Mouse (Mus musculus) hindbrain, embryonic 16.5 days (tissue): ENCODE data around the gene Fcgr2b. TPM values are rescaled to one million over a fixed set of nuclear protein-coding genes. Genes with fewer than 3 reads are reported as not detected.

Experiments used
- ATAC-seq: fragments of 200-750 bp; cut with Nextera tagmentation; 2 replicates; pipeline ENCODE4 v1.8.0; 2017; ENCODE audit warnings: moderate TSS enrichment, moderate library complexity
- H3K27ac ChIP-seq: fragments of 300-500 bp; sonication (generic); 2 replicates; pipeline ENCODE4 v1.5.1; 2014; ENCODE audit warnings: low read depth, mild to moderate bottlenecking, control low read depth, low read length, moderate library complexity
- H3K27me3 ChIP-seq: fragments of 300-500 bp; sonication (generic); replicated peaks from 2 replicates; pipeline ENCODE4 v1.6.1; 2014; ENCODE audit warnings: low read length; ENCODE audit not compliant: control insufficient read depth, insufficient read depth
- H3K36me3 ChIP-seq: fragments of 300-500 bp; sonication (generic); 2 replicates; pipeline ENCODE4 v1.6.1; 2014; ENCODE audit warnings: mild to moderate bottlenecking, low read length, moderate library complexity, mixed read lengths; ENCODE audit not compliant: control insufficient read depth, insufficient read depth
- H3K4me1 ChIP-seq: fragments of 300-500 bp; sonication (generic); 2 replicates; pipeline ENCODE4 v1.6.1; 2014; ENCODE audit warnings: low read depth, low read length; ENCODE audit not compliant: control insufficient read depth, insufficient read depth
- H3K4me2 ChIP-seq: fragments of 300-500 bp; sonication (generic); 2 replicates; pipeline ENCODE4 v1.6.1; 2014; ENCODE audit warnings: mild to moderate bottlenecking, low read length, control low read depth, moderate library complexity
- H3K4me3 ChIP-seq: fragments of 300-500 bp; sonication (generic); 2 replicates; pipeline ENCODE4 v1.5.1; 2014; ENCODE audit warnings: mild to moderate bottlenecking, low read length, control low read depth, moderate library complexity
- H3K9ac ChIP-seq: fragments of 300-500 bp; sonication (generic); 2 replicates; pipeline ENCODE4 v1.6.1; 2014; ENCODE audit warnings: low read depth, mild to moderate bottlenecking, control low read depth, low read length, moderate library complexity
- H3K9me3 ChIP-seq: fragments of 300-500 bp; sonication (generic); 2 replicates; pipeline ENCODE4 v1.6.1; 2014; ENCODE audit warnings: mild to moderate bottlenecking, low read length, moderate library complexity; ENCODE audit not compliant: control insufficient read depth
- WGBS: fragments of 180-500 bp; shearing (Covaris S2); extraction: QIAGEN DNeasy Blood & Tissue Kit; methylation state at CpG from one replicate; pipeline ENCODE4 v1.1.7; 2014; 5-methylcytosine and 5-hydroxymethylcytosine counted together
- polyA plus RNA-seq: library from polyadenylated mRNA; unstranded; fragments of >200 nt; fragmentation: Nextera tagmentation; extraction: Ambion mirVana; gene quantifications from 2 replicates; pipeline ENCODE4 v1.2.1, GENCODE M21; 2015

Gene Fcgr2b
- polyA plus RNA-seq, 1 experiment from 2014 or later = 2.3 TPM

DNA sequence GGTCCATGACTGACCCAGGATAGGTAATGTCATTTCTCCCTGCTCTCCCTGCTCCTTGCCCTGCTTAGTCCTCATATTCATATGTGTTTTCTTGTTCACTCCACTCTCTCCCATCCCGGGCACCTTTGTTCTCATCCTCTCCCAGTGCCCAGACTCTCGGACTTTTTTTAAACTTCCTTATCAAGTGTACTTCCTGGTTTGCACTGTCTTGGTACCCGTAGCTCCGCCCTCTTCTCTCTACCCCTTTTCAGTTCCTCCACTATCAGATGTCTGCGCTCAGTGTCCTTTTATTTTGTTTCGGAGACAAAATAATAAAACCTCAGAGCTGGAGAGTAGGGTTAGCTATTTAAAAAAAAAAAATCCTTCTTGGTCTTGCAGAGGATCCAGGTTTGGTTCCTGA is 51.9 kb downstream of the Fcgr2b start:
- Histone ChIP-seq H3K36me3 (no peaks in the 10 kb centered on the region), H3K9me3 (no peaks in the 10 kb centered on the region), H3K4me1 (no peaks in the 10 kb centered on the region), H3K4me2 (no peak overlapping the region), H3K27ac (no peak overlapping the region), H3K27me3 (no peaks in the 10 kb centered on the region), H3K4me3 (no peak overlapping the region), H3K9ac (no peak overlapping the region)
- ATAC-seq = no peak
- 90% methylated on average over 6 of the region's 6 CpGs for WGBS

DNA sequence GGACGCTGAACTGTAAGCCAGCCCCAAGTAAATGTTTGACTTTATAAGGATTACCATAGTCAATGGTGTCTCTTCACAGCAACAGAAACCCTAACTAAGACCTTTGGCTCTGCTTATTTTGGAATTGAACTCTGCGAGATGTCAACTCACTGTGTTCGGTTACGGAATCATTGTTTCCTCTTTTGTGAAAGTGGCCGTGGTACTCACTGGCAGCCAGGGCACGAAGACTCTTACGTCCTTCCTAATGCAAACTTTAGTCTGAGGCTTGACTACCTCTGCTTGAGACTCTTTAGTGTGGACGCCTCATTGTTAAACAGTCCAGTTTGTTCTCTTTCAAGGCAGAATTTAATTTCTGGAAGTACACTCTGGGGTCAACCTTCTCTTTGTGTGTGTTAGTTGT is 57.0 kb downstream of the Fcgr2b start:
- Histone ChIP-seq H3K9ac (no peak overlapping the region), H3K4me1 (no peaks in the 10 kb centered on the region), H3K4me3 (no peak overlapping the region), H3K9me3 (no peaks in the 10 kb centered on the region), H3K36me3 (no peaks in the 10 kb centered on the region), H3K27ac (no peak overlapping the region), H3K4me2 (no peak overlapping the region), H3K27me3 (no peaks in the 10 kb centered on the region)
- ATAC-seq = no peak
- 91% methylated on average over 8 of the region's 8 CpGs for WGBS

DNA sequence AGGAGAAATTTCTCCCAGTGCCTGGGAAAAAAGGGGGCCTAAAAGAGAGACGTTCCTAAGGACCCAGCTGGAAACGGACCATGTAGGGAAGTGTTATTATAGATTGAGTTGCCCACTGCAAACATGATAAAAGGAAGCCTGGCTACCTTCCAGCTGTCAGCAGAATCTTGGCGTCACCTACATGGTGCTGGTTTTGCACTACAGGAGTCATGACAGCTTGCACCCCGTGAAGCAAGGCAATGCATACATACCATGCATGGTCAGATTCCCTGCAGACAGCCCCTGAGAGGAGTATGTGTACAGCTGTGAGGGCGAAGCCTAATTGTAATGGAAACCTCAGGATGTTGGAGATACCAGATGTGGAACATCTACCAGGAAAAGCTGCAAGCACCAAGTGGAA is 60.7 kb downstream of the Fcgr2b start:
- Histone ChIP-seq H3K4me2 (no peak overlapping the region), H3K9me3 (no peaks in the 10 kb centered on the region), H3K27ac (no peak overlapping the region), H3K4me1 (no peaks in the 10 kb centered on the region), H3K36me3 (no peaks in the 10 kb centered on the region), H3K27me3 (no peaks in the 10 kb centered on the region), H3K4me3 (no peak overlapping the region), H3K9ac (no peak overlapping the region)
- 68% methylated on average over 5 of the region's 5 CpGs for WGBS
- ATAC-seq = no peak

DNA sequence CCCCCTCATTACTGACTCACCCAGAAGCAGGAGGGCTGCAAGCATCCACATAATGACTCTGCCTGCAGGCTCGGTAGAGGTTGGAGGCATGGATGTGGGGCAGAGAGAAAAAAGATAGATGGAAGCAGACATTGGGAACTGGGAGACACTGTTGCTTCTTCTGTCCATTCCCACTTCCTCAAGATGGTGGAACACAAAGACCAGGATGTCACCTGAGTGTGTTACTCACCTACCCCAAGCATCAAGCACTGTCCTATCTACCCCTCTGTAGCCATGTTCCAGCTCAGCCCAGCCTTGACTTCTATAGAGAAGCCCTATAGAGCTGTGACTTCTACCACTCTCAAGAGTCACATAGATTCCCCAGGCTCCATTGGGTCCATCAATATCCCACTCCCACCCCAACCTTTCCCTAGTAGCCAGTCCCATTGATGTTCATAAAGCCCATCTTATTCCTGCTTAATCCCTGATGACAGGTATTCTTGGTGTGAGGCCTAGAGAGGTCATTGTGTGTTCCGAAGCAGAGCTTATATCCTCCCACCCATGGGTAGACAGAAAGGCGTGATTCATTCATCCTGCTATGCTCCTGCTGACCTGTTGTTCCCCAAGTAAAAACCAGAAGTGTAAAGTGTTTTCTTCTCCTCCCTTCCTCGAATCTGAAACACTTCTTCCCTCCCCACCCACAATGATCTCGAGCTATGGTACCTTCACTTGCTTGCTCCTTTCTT is 63.3 kb downstream of the Fcgr2b start, which contains the start of gene Fcrlb:
Gene Fcrlb, minus strand, starts transcription at position 51 of the 725 bp plus-strand sequence.
- H3K27ac ChIP-seq = no peak within 1 kb of the TSS

DNA sequence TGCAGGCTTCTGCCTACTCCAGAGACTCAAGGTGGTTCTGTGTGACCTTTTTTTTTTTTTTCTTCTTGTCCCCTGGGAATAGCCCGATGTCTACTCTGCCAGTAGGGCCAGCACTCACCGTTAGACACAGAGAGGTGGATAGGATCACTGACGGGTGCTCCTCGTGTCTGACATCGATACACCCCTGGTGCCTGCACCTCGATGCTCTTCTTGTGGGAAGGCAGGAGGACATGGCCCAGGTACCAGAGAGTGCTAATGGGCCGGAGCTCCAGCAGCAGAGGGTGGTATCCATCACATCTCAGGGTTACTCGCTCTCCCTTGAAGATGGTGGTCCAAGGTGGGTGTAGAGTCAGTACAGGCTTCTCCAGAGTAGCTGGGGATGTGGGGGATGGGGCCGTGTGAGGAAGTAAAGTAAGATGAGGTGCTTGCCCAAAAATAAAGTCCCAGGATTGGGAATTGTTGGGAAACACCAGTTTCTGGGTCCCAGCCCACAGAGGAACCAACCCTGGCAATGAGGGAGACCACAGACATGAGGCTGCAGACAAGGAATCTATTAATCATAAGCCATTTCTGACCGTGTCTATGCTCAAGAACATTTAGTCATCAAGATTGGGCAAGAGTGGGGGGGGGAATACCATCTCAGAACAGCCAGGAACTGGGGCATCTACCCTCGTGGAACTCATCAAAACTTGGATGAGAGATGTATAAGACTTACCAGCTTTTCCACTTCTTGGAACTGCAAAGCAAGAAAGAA is 64.3 kb downstream of the Fcgr2b start:
- Histone ChIP-seq H3K4me1 (peaks cover 7% of the 10 kb centered on the region), H3K9ac (no peak overlapping the region), H3K27me3 (no peaks in the 10 kb centered on the region; the same call in 1 of the 2 replicates), H3K4me2 (no peak overlapping the region), H3K36me3 (no peaks in the 10 kb centered on the region), H3K27ac (no peak overlapping the region), H3K9me3 (no peaks in the 10 kb centered on the region), H3K4me3 (no peak overlapping the region)
- WGBS = 83% methylated on average over 11 of the region's 11 CpGs
- ATAC-seq = no peak

More for the DNA sequence above, 63.3 kb downstream of the Fcgr2b start, which contains the start of gene Fcrlb:
- H3K9me3 ChIP-seq = no peaks in the 10 kb centered on the region
- no peak for ATAC-seq
- no peak within 1 kb of the TSS for H3K4me2 ChIP-seq
- peaks cover 6% of the 10 kb centered on the region for H3K4me1 ChIP-seq
- no peak within 1 kb of the TSS for H3K4me3 ChIP-seq
- H3K36me3 ChIP-seq = no peaks in the 10 kb centered on the region
- H3K9ac ChIP-seq = no peak within 1 kb of the TSS
- H3K27me3 ChIP-seq = no peaks in the 10 kb centered on the region; the same call in 1 of the 2 replicates
- 71% methylated on average over 5 of the region's 5 CpGs for WGBS

Other genes starting within 250 kb of the Fcgr2b start
- gene Atf6, start 108.8 kb downstream of the Fcgr2b start, polyA plus RNA-seq = 6.5 and 7.0 TPM in 2 replicates
- 0.59 and 1.3 TPM in 2 replicates for gene Gm26620, start 91.5 kb downstream of the Fcgr2b start, polyA plus RNA-seq
- 44.0 and 47.0 TPM in 2 replicates for gene Dusp12, start 91.0 kb downstream of the Fcgr2b start, polyA plus RNA-seq
- gene Fcrlb, start 63.6 kb downstream of the Fcgr2b start, polyA plus RNA-seq = 1.1 and 1.2 TPM in 2 replicates
- not detected in 2 replicates for gene Fcrla, start 49.0 kb downstream of the Fcgr2b start, polyA plus RNA-seq
- 0.20 and 0.40 TPM in 2 replicates for gene Fcgr4, start 42.4 kb upstream of the Fcgr2b start, polyA plus RNA-seq
- gene Fcgr3, start 88.4 kb upstream of the Fcgr2b start, polyA plus RNA-seq = 9.8 and 11.5 TPM in 2 replicates
- gene Cfap126, start 137.4 kb upstream of the Fcgr2b start, polyA plus RNA-seq = 11.6 and 11.8 TPM in 2 replicates
- 316 and 354 TPM in 2 replicates for gene Sdhc, start 174.1 kb upstream of the Fcgr2b start, polyA plus RNA-seq
- 4.7 and 5.3 TPM in 2 replicates for gene Mpz, start 174.2 kb upstream of the Fcgr2b start, polyA plus RNA-seq
- 44.7 and 48.7 TPM in 2 replicates for gene Pcp4l1, start 219.7 kb upstream of the Fcgr2b start, polyA plus RNA-seq
- gene Nr1i3, start 237.4 kb upstream of the Fcgr2b start, polyA plus RNA-seq = 0.26 and 0.73 TPM in 2 replicates
- gene Tomm40l, start 246.0 kb upstream of the Fcgr2b start, polyA plus RNA-seq = 60.9 and 69.6 TPM in 2 replicates
- gene Apoa2, start 248.5 kb upstream of the Fcgr2b start, polyA plus RNA-seq = 5.2 and 6.5 TPM in 2 replicates